Mouse (Mus musculus): ENCODE results near the gene Acsf3.
A peak's percentile ranks its signal among the peaks of the same experiment; 100 is the strongest.

Acsf3 gene

DNA sequence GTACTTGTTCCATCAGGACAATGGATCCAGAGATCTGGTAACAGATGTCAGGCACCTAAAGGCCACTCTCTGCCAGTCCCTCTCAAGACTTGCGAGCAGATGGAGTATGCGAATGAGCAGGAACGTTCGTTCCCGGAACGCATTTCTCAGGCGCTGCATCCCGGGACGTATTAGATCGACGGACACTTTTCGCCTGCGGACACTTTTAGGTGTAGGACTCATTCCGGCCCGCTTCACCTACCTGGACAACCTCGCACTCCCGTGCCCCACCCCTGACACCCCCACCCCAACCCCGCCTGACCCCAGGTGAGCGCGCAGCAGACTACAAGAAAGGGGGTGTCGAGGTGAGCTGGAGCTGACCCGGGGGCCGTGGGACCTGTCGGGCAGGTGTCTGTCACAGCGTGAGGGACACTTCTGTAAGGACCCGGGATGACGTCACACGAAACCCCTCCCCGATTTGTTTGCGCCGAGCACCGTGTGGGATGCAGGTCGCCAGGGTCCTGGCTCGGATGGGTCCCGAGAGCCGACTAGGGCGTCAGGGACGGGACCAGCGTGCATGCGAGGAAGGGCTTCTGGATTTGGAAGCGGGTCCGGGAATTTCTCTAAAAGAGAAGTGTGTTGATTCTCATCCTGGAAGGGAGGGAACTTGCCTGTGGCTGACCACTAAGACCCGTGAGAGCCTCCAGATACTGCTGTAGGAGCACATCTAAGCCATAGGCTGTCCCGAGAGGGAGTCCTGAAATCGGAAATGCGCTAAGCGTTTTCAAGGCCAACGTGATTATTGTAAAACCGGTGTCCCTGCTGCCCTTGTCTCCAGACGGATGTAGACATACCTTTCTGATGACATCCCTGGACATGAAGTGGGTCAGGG, at the start of gene Acsf3:
TSS of gene Acsf3 (plus strand) at position 202 of the 871 bp plus-strand sequence.
- peak; percentile 32 for DNase-seq (ENCODE audit: low spot score)

DNA sequence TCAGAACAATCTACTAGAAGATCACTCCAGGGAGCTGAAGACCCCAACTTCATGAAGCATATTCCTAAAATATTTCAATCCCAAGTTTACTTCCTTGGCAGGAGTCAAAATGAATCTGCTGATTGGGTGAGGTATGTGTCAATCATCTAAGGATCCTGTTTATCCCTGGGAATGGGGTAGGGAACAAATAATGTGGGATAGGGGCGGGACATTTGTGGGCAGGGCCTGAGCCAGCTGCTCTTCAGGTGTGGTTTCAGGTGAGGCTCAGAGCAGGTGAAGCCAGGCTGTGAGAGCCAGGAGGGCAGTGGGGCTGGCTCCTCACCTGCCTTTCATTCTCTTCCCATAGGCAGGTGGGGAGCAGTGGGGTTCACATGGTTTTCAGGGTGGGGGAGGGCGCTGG, 48.5 kb upstream of the Acsf3 start:
- DNase-seq (ENCODE audit: low spot score) = no peak

DNA sequence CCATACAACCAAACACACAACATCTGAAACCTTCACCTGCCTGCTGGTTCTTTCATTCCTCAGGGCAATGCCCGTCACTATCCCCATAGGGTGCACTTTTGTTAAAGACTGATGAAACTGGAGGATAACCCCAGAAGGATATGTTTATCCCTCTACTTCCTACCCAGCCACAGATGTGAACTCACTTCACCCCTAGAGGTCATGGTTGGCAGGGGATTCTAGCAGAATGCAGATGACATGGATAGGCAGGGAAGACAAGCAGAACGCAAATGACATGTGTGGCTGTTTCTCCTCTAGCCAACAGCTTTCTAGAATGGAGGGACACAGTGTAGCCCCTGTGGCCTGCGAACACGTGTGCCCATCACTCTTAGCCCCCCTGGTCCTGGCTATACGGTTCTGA, 47.9 kb upstream of the Acsf3 start:
- no peak for DNase-seq (ENCODE audit: low spot score)

DNA sequence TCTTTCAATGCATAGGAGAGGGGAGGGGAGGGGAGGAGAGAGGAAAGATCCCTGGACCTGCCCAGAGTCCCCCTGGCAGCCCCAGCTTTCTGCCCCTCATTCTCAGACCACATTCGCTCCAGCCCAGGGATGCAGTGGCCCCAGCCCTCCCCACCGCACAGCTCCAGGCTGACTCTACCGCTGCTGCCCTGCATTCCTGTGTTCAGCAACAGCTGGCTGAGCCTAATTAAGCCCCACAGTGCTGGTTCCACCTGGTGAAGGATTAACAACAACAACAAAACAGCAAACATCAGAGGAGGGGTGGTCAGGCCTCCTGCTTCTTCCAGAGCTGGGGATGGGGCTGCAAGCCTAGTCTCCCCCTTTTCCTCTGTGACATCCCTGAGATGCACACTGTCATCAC, 46.7 kb upstream of the Acsf3 start:
- DNase-seq (ENCODE audit: low spot score) = no peak

DNA sequence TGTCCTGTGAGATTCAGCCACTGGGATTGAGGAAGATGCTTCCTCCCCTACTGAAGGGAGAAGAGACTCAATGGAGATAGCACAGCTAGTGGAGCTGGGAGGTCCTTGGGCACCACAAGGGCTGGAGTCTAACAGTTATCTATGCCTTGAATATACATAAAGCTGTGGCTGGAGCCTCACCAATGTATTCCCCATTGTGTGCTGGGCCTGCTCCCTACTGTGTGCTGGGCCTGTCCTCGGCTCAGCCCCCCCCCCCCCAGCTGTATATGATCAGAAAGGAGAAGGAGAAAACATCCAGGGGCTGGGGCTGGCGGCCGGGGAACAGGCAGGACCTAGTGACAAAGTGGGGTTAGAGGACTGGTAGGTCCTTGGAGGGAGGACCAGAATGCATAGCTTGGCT, 40.2 kb upstream of the Acsf3 start:
- DNase-seq (ENCODE audit: low spot score) = no peak

DNA sequence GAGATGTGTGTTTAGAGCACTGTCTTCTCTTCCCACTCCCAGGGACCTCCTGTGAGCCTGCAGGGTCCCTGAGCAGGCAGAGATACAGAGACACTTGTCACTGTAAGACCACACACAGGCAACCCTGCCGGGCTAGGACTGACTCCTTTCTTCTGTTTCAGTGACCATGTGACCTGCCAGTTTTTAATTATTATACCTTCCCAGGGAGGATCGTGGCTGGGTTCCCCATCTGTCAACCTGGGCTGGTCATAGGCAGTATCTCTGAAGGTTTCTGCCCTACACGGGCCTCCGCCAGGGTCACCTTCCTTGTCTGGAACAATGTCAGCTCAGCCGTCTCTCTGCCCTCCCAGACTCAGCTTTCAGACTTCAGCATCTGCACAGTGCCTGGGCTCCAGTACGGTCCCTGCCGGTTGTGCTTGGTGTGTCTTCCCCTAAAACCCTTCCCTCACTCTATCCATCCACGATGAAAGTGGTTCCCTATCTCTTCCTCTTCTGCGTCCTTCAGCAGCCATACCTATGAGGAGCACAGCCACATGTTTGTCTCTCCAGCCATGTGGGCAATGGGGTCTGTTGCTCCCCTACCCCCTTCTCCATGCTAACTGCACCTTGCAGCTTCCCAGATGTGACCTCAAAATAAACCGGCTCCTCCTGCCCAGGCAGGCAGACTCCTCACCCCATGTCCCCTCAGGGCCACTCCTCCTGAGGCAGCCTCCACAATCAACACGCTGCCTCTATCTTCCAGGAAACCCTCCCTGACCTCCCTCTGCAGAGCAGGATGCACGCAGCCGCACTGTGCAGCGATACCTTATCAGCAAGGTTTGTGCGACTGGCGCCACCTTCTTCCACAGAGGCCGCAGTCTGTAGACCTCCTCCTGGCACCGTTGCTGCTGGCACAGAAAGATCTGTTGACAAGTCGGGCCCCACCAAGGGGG, 39.5 kb upstream of the Acsf3 start:
- no peak for DNase-seq (ENCODE audit: low spot score)

DNA sequence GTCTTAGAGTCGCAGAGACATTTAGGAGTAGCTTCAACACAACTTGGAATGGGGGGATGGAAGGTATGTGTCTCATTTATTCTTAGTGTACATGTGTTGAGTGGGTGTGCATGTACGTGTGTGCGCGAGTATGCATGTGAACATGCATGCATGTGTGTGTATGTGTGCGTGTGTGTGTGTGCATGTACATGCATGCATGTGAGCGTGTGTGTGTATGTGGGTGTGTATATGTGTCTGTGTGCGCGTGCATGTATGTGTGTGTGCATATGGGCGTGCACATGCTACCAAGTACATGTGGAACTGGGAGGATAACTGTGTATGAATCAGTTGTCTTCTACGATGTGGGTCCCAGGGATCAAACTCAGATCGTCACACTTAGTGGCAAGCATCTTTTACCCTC, 38.7 kb upstream of the Acsf3 start:
- no peak for DNase-seq (ENCODE audit: low spot score)

DNA sequence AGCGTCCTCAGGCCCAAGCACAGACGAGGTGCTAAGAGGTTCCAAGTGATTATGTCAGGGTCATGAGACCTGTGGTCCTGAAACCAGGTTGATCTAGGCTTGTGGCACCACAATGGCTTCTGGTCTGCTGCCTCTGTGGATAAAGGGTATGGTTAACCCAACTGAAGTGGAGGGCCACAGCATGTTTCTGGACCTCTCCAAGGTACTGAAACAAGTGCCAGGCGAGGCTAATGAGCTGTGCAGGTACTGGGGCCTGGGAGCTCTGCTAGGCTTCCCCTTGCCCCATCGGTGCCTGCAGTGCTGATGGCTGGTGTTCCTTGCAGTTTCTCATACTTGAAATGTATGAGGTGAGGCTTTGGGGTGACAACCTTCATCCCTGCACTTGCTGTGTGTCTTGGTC, 38.2 kb upstream of the Acsf3 start:
- DNase-seq (ENCODE audit: low spot score) = no peak

DNA sequence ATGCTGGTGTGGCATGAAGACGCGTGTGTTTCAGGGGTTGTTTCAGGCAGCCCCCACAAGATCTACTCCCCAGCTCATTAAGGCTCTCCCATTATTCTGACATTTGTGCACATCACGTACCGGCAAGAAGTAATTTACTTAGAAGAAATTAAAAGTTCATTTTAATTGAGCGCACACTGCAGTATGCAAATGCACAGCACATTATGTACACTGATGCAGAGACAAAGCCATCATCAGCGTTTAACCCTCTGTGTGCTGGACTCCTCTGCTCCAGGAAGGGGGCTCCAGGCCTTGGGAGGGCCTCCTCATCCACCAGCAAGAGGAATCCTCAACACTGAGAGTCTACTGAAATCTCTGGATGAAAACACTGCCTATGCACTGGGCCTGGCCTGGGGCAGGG, 37.4 kb upstream of the Acsf3 start:
- no peak for DNase-seq (ENCODE audit: low spot score)

DNA sequence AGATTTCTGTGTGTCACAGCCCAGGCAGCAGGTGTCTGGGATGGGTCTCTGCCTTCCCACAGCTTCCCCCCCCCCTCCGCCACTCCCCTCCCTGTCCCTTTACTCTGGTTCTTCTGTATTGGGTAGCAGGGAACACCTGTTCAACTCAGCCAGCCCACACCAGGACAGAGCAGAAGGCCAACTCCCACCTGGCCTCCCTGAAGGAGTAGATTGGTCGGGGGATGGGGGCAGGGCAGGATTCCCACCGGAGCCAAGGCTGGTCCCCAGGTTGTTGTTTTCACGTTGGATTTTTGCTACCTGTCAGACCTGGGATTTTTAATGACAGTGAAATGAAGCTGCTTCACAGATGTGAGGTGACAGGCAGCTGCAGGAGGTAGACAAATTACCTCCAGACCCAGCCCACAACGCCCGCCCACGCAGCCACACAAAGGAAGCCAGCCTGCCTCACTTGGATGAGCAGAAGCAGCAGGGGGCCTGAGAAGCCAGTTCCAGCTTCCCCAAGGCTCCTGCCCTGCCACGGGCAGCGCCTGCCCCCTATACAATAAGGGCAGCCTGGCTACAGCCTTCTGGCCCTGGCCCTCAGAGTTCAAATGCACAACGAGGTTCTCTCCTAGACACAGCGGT, 36.1 kb upstream of the Acsf3 start:
- peak; percentile 56 for DNase-seq (ENCODE audit: low spot score)

DNA sequence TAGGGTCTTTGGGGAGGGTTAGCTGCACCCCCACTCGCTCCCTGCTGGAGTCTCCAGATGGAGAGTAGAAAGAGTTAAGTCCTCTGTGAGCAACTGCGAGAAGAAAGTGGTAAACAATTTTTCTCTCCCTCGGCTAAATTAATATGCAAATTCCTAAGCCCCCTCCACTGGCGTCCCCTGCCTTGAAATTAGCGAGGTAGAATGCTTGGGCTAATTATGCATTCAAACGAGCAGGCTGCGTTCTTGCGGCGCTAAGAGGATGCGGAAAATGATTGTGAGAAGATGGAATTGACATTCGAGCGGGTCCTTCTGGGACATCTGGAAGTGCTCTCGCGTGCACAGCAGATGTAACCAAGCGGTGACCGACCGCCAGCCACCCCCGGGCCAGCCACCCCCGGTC, 32.8 kb upstream of the Acsf3 start:
- DNase-seq (ENCODE audit: low spot score) = no peak

DNA sequence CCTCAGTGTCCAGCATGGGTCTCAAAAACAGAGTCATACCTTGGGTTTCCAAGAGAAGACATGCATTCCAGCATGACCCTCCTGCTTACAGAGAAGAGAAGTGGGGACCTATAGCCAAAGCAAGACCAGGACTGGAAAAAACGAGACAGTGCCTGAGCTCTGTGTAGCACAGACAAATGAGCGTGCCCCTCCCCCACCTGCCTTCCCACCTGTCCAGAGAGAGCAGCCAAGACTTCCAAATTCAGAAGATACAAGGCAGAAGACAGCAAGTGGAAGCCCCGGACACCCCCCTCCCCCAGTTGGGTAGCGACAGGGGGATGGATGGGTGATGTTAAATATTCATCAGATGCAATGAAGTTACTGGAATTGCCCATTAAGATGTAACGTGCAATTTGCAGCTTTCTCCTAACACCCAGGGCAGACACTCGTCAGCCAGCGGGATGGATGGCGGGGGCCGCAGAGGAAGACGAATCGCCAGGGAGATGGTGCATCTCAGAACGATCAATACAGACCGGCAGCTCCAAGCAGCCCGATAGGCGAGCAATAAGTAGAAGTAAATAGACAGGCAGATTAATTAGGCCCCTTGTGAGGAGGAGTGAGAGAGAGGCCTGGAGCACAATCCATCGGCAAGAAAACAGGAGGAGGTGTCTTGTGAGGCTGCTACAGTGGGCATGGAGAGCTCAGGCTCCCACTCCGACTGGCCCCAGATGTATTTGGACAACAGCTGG, 30.1 kb upstream of the Acsf3 start:
- DNase-seq (ENCODE audit: low spot score) = no peak

DNA sequence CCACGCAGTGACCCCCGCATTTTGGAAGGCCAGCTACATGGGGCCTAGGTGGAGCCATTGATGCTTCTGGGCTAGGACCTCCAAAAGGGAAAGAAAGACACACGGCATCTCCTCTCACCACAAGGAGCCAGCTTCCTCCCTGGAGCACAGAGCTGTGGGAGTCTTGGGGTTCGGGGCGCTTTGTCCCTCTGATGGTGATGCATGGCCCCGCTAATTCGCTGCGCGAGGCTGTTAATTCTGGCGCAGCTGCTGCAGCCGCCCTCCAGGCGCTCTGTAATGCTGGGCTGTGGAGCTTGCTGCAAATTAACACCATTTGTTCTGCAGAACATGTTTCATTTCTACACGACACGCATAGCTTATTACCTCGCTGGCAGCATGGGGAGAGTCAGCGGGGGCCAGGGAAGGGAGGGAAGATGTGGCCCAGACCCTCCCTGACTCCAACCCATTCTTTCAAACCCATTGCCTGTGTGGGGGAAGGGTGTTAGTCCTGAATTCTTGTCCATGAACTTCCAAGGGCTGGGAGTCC, 29.5 kb upstream of the Acsf3 start:
- no peak for DNase-seq (ENCODE audit: low spot score)

DNA sequence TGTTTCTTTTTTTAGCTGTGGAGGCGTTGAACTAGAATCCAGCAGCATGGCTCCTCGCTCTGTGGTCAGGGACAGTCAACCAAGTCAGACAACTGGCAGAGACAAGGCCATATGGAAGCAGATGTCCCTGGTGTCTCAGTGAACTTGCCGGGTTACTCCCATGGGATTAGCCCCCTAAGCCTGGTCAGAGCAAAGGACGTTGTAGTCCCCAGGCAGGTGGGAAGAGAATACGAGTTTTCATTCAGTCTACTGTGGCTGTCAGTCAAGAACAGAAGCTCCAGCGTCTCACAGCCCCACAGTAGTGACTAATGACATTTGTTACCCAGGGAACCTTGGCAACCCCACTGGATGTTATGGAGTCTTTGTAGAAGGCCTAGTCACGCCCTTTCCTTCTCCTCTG, 28.8 kb upstream of the Acsf3 start:
- DNase-seq (ENCODE audit: low spot score) = no peak

DNA sequence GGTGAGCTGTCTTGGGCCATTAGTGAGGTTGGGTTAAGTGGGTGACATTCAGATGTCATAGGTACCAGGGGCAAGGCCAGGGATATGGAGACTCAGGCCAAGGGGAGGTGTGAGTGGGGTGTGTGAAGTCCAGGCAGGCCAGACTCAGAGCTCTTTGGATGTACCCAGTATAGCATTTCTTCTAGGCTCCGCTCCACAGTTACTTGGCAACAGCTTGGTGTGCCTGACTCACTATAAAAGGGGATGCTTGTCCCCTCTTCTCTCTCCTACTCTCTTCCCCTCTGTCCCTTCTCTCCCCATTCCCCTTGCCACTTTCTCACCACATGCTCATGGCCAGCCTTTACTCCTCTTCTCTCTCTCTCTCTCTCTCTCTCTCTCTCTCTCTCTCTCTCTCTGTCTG, 27.5 kb upstream of the Acsf3 start:
- no peak for DNase-seq (ENCODE audit: low spot score)

DNA sequence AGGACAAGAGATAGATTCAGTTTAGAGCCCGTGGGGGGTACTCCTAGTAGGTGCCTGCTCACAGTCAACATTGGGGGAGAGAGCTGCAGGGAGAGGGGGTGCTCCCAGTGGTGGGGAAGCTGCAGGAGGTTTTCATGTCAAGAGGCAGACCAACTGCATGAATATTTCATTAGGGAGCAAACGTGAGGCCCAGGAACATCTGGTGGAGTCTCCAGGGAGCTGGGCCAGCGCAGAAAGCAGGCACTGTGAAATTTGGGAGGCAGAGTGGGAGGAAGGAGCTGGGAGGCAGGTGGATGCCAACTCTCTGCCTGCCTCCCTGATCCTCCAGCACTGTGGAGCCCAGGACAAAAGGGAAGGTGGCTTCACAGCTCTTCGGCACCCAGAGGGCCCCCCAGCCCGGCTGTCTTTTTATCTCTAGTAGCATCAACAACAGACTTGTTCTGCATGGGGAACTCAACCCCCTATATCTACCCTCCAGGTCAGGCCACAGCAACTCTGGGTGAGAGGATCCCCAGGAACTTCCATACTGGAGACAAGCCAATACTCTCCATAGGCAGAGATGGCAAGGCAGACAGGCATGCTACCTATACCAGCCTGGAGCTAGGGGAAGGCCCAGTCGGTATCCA, 25.8 kb upstream of the Acsf3 start:
- no peak for DNase-seq (ENCODE audit: low spot score)

DNA sequence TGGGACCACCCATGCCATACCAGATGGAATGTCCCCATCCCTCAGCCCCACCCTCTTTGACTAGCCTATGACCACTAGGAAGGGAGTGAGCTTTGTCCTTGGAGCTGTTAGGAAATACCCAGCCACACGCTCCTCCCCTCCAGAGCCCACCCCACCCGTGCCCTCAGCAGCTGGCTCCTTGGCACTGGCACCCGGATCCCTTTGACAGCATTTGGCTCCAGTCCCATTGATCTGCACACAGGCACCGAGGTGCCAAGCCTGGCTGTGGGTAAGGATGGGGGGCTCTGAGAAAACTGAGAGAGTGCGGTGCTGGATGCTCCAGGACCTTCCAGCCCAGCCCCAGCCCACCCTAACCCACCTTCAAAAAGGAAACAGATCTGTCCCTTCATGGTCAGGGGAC, 23.9 kb upstream of the Acsf3 start:
- no peak for DNase-seq (ENCODE audit: low spot score)

DNA sequence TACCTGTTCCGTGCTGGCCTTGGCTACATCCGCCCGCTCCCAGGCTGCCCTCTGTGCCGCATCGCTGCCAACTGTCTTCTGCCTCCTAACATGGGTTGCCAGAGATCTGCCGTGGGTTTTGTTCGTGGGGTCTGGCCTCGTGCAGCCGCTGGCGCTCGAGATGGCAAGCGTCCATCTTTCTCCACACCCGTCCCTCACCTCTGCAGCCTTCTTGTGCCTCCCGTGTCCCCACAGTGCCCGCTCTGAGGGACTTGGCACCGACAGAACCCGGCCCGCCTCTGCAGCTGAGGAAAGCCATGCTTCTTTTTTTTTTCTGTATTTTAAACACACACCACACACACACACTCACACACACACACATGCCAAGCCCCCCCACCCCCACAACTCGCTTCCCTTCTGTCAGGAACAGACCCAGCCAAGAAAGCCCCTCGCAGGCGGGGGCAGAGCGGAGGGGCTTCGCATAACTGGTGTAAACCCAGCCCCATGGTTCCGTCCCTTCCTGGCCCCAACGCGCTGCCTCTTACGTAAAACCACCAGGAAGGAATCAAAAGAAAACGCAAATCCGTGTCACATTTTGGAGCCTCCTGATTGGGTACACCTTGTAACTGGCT, 23.1 kb upstream of the Acsf3 start:
- no peak for DNase-seq (ENCODE audit: low spot score)

DNA sequence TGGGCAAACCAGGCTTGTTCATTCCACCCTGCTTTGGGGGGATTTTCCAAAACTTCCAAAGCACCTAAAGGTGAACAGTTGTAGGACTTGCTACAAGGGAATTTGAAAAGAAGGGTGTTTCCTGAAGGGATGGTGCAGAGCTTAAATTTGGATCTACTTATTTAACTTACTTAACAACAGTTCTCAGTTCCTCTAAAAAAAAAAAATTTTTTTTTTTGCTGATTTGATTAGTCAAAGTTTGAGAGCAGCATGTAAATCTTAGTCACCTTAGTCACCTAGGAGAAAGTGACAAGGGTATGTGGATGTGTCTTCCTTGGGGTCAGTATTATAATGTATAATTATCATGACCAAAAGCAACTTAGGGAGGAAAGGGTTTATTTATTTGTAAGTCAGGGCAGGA, 16.7 kb upstream of the Acsf3 start:
- DNase-seq (ENCODE audit: low spot score) = no peak

DNA sequence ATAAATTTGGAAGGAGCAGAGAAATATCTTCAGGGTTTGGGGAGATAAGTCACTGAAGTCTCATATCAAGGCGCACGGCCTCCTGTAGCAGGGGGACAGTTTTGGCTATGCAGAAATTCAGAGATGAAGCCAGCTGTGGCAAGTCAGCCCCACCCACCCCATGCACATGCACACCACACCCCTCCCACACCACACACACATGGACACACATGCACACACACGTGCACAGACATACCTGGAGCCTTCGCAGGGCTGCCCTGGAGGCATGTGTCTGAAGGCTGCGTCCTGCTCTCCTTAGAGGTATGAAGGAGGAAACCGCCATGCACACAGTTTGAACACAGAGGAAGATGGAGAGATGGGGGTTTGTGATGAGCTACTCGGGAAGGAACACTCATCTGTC, 15.2 kb upstream of the Acsf3 start:
- no peak for DNase-seq (ENCODE audit: low spot score)

DNA sequence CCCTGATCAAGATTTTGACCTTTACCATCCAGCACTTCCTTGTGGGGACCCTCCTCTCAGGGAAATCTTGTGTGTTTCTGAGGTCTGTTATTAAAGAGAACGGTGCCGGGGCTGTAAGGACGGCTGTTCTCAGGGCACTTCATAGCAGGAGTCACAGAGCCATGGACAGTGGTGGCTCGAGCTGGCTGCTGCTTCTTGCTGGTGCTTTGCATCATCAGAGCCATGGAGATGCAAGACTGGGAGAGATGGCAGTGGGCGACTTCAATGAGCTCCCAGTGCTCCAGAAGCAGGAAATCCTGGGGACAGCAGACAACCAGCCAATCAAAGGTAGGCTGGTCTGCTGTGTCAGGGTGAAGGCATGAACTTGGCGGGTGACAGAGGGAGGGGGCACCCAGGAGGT, 14.2 kb upstream of the Acsf3 start:
- no peak for DNase-seq (ENCODE audit: low spot score)

Data from lung, postnatal 25 days (tissue).